Mouse (Mus musculus): ENCODE measurements around the gene Tubb3. TPM values are rescaled to one million over a fixed set of nuclear protein-coding genes. Genes with fewer than 3 reads are reported as not detected.

Tubb3 gene
- polyA plus RNA-seq, 1 experiment from 2014 or later, result 1.9 TPM

GRCm38 (mm10) chr8:123398308-123398707, 12.9 kb upstream of the Tubb3 start:
- DNase-seq (no peak), ATAC-seq (ENCODE audit: low read depth) (peak; percentile 12; the same call in 1 of the 2 replicates)
- WGBS (ENCODE audit: insufficient replicate concordance), result 76% methylated on average over 13 of the region's 13 CpGs
- Histone ChIP-seq H3K27me3 (no peaks in the 10 kb centered on the region), H3K4me3 (replicated peaks) (no peak overlapping the region), H3K9ac (no peak overlapping the region), H3K27ac (no peak overlapping the region; the same call in 1 of the 2 replicates), H3K4me1 (replicated peaks) (peaks cover 7% of the 10 kb centered on the region), H3K36me3 (peaks cover 92% of the 10 kb centered on the region), H3K9me3 (replicated peaks) (no peaks in the 10 kb centered on the region), H3K4me2 (no peak overlapping the region)

- H3K36me3 ChIP-seq, result peaks cover 55% of the 10 kb centered on the region
- no peak for DNase-seq
- H3K9ac ChIP-seq, result no peak overlapping the region
- no peak for ATAC-seq (ENCODE audit: low read depth)
- no peaks in the 10 kb centered on the region for H3K9me3 ChIP-seq (replicated peaks)
- H3K4me3 ChIP-seq (replicated peaks), result no peak overlapping the region
- peaks cover 21% of the 10 kb centered on the region for H3K4me1 ChIP-seq (replicated peaks)
- no peak overlapping the region for H3K4me2 ChIP-seq
- no peak overlapping the region for H3K27ac ChIP-seq
- H3K27me3 ChIP-seq, result no peaks in the 10 kb centered on the region
- 82% methylated on average over 9 of the region's 9 CpGs for WGBS (ENCODE audit: insufficient replicate concordance)
These were observed 9.3 kb upstream of the Tubb3 start for GRCm38 (mm10) chr8:123401936-123402335.

GRCm38 (mm10) chr8:123402730-123403326, 8.4 kb upstream of the Tubb3 start:
- DNase-seq, result no peak
- Histone ChIP-seq H3K27me3 (peaks cover 8% of the 10 kb centered on the region; the same call in 1 of the 2 replicates), H3K27ac (no peak overlapping the region), H3K36me3 (peaks cover 46% of the 10 kb centered on the region), H3K9ac (no peak overlapping the region), H3K4me3 (replicated peaks) (no peak overlapping the region), H3K9me3 (replicated peaks) (no peaks in the 10 kb centered on the region), H3K4me2 (no peak overlapping the region), H3K4me1 (replicated peaks) (peaks cover 23% of the 10 kb centered on the region)
- WGBS (ENCODE audit: insufficient replicate concordance), result 83% methylated on average over 9 of the region's 9 CpGs
- ATAC-seq (ENCODE audit: low read depth), result no peak

- no peak overlapping the region for H3K4me3 ChIP-seq (replicated peaks)
- WGBS (ENCODE audit: insufficient replicate concordance), result 54% methylated on average over 8 of the region's 8 CpGs
- H3K9me3 ChIP-seq (replicated peaks), result no peaks in the 10 kb centered on the region
- peaks cover 21% of the 10 kb centered on the region for H3K27me3 ChIP-seq
- H3K9ac ChIP-seq, result no peak overlapping the region
- H3K4me2 ChIP-seq, result no peak overlapping the region
- no peak overlapping the region for H3K27ac ChIP-seq
- ATAC-seq (ENCODE audit: low read depth) (no peak), DNase-seq (no peak)
- H3K36me3 ChIP-seq, result peaks cover 29% of the 10 kb centered on the region
- H3K4me1 ChIP-seq (replicated peaks), result peaks cover 40% of the 10 kb centered on the region
These were observed 6.7 kb upstream of the Tubb3 start for GRCm38 (mm10) chr8:123404521-123404920.

- Histone ChIP-seq H3K27ac (no peak within 1 kb of the TSS), H3K9me3 (replicated peaks) (no peaks in the 10 kb centered on the region), H3K27me3 (peaks cover 44% of the 10 kb centered on the region), H3K4me3 (replicated peaks) (no peak within 1 kb of the TSS), H3K4me2 (0 out of 2 replicates have a peak within 1 kb of the TSS, but pooled peaks have one; percentile 9), H3K36me3 (peaks cover 7% of the 10 kb centered on the region), H3K4me1 (replicated peaks) (peaks cover 63% of the 10 kb centered on the region), H3K9ac (no peak within 1 kb of the TSS)
- DNase-seq, result peak; percentile 52
- WGBS (ENCODE audit: insufficient replicate concordance), result 3% methylated on average over 4 of the region's 4 CpGs
- ATAC-seq (ENCODE audit: low read depth), result no peak; the same call in 1 of the 2 replicates
These were observed 4.4 kb upstream of the Tubb3 start, which contains the start of gene Mc1r for GRCm38 (mm10) chr8:123406786-123407185. Mc1r (plus strand) TSS chr8:123407107.

GRCm38 (mm10) chr8:123407612-123408011, 3.6 kb upstream of the Tubb3 start:
- WGBS (ENCODE audit: insufficient replicate concordance), result 70% methylated on average over 13 of the region's 13 CpGs
- no peaks in the 10 kb centered on the region for H3K9me3 ChIP-seq (replicated peaks)
- peaks cover 52% of the 10 kb centered on the region for H3K27me3 ChIP-seq
- H3K9ac ChIP-seq, result no peak overlapping the region
- no peak for ATAC-seq (ENCODE audit: low read depth)
- H3K4me2 ChIP-seq, result no peak overlapping the region
- no peak for DNase-seq
- no peak overlapping the region for H3K27ac ChIP-seq
- H3K4me3 ChIP-seq (replicated peaks), result no peak overlapping the region
- peaks cover 71% of the 10 kb centered on the region for H3K4me1 ChIP-seq (replicated peaks)
- no peaks in the 10 kb centered on the region for H3K36me3 ChIP-seq

GRCm38 (mm10) chr8:123408586-123409544, 2.4 kb upstream of the Tubb3 start:
- ATAC-seq (ENCODE audit: low read depth) (peak; percentile 68), DNase-seq (peak; percentile 41)
- Histone ChIP-seq H3K36me3 (no peaks in the 10 kb centered on the region), H3K27ac (no peak overlapping the region; the same call in 1 of the 2 replicates), H3K4me2 (peak overlapping the region; percentile 20; the same call in 1 of the 2 replicates), H3K27me3 (peaks cover 65% of the 10 kb centered on the region), H3K9ac (peak overlapping the region; percentile 5; the same call in 1 of the 2 replicates), H3K4me3 (replicated peaks) (no peak overlapping the region), H3K9me3 (replicated peaks) (no peaks in the 10 kb centered on the region), H3K4me1 (replicated peaks) (peaks cover 81% of the 10 kb centered on the region)
- WGBS (ENCODE audit: insufficient replicate concordance), result 21% methylated on average over 9 of the region's 9 CpGs

GRCm38 (mm10) chr8:123410049-123410587, 1.1 kb upstream of the Tubb3 start:
- Histone ChIP-seq H3K9me3 (replicated peaks) (no peaks in the 10 kb centered on the region), H3K27me3 (peaks cover 69% of the 10 kb centered on the region), H3K4me3 (replicated peaks) (no peak overlapping the region), H3K27ac (no peak overlapping the region), H3K36me3 (no peaks in the 10 kb centered on the region), H3K9ac (no peak overlapping the region), H3K4me2 (no peak overlapping the region), H3K4me1 (replicated peaks) (peaks cover 87% of the 10 kb centered on the region)
- no peak for DNase-seq
- ATAC-seq (ENCODE audit: low read depth), result no peak
- 68% methylated on average over 8 of the region's 8 CpGs for WGBS (ENCODE audit: insufficient replicate concordance)

GRCm38 (mm10) chr8:123410788-123411187, 436 bp upstream of the Tubb3 start:
- peak overlapping the region; percentile 60 for H3K4me2 ChIP-seq
- no peaks in the 10 kb centered on the region for H3K36me3 ChIP-seq
- H3K9ac ChIP-seq, result no peak overlapping the region
- peaks cover 83% of the 10 kb centered on the region for H3K4me1 ChIP-seq (replicated peaks)
- peaks cover 69% of the 10 kb centered on the region for H3K27me3 ChIP-seq
- no peak overlapping the region for H3K27ac ChIP-seq
- ATAC-seq (ENCODE audit: low read depth) (no peak), DNase-seq (no peak)
- H3K9me3 ChIP-seq (replicated peaks), result no peaks in the 10 kb centered on the region
- peak overlapping the region; percentile 23 for H3K4me3 ChIP-seq (replicated peaks)
- WGBS (ENCODE audit: insufficient replicate concordance), result 19% methylated on average over 11 of the region's 11 CpGs

- Histone ChIP-seq H3K9ac (no peak overlapping the region), H3K9me3 (replicated peaks) (no peaks in the 10 kb centered on the region), H3K4me3 (replicated peaks) (peak overlapping the region; percentile 23), H3K27me3 (peaks cover 69% of the 10 kb centered on the region), H3K4me2 (peak overlapping the region; percentile 60), H3K27ac (no peak overlapping the region), H3K36me3 (no peaks in the 10 kb centered on the region), H3K4me1 (replicated peaks) (peaks cover 81% of the 10 kb centered on the region)
- DNase-seq (no peak), ATAC-seq (ENCODE audit: low read depth) (no peak)
- 10% methylated on average over 16 of the region's 16 CpGs for WGBS (ENCODE audit: insufficient replicate concordance)
These were observed 630 bp downstream of the Tubb3 start for GRCm38 (mm10) chr8:123411781-123412327.

Measured in liver, embryonic 13.5 days (tissue).